Mouse (Mus musculus) left cerebral cortex, postnatal 14 days (tissue): ENCODE measurements around the gene Grpel1. TPM values are rescaled to one million over a fixed set of nuclear protein-coding genes. Genes with fewer than 3 reads are reported as not detected.
A peak's percentile ranks its signal among the peaks of the same experiment; 100 is the strongest.

Experiments used
- DNase-seq, 2 experiments: peaks; one replicate each; pipeline ENCODE4 v3.0.0; 2021 to 2022; ENCODE audit warnings: low spot score in 2 of 2, mixed read lengths in 1 of 2
- intact Hi-C: fragments of 180-260 bp; cut with DNase I; formaldehyde crosslinking; loops from one replicate; pipeline ENCODE4 v1.15.1; 2025
- long read RNA-seq, 2 experiments: library from polyadenylated mRNA; stranded (forward); transcript quantifications; one replicate each; pipeline ENCODE4 v2.0.0; 2021
- total RNA-seq, 2 experiments: library from RNA; stranded (reverse); gene quantifications; 2 replicates each; pipeline ENCODE4 v1.2.3; 2021

Grpel1 gene
- total RNA-seq: 10 to 100 TPM; 20.4 to 20.8 TPM
- long read RNA-seq, experiment 1, transcript Grpel1-201 (4 exons, 3,528 nt): major isoform, 83 of 88 reads
- long read RNA-seq, experiment 1, partial matches to known transcripts: 2 of 88 reads
- long read RNA-seq, experiment 1, other reads (novel, unspliced or antisense): 3 of 88 reads
- long read RNA-seq, experiment 2, transcript Grpel1-201 (4 exons, 3,528 nt): major isoform, 72 of 75 reads
- long read RNA-seq, experiment 2, partial matches to known transcripts: 2 of 75 reads
- long read RNA-seq, experiment 2, other reads (novel, unspliced or antisense): 1 of 75 reads

DNA sequence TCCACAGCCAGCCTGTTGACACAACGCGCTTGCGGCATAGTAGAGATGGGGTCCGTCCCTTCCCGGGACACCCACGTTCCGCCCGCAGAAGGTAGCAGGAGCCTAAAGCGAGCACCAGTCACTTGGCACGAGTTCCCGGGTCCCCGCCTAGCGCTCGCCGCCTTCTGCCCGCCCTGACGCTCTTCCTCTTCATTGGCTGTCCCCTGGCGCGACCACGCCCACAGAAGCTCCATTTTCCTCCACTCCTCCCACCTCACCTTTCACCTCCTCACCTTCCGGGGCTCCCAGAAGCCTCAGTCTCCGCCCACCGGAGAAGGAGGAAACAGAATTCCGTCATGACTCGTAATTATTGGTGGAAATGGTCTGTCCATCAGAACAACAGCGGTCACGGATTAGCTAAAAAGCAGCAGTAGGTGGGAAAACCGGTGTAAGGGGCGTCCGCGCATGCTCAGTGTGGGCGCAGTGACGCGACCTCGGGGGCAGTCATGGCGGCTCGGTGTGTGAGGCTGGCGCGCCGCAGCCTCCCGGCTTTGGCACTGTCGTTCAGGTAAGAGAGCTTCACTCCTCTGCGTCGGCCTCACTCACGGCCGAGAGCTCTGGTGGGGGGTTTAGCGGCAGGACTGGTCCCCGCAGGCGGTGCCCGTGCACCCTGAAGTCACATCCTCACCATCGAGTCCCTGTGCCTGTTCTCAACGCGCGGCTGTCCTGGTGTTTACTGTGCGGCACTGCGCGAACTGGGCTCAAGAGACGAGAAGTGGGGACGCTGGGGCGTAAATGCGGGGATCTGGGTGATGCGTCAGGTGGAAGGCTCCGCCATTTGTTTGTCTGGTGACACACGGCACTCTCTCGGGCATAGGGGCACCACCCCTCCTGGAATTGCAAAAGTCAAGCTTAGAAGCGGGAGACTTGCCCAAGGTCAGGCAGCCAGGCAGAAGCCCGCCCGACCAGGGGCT is at the start of gene Grpel1:
TSS of gene Grpel1 (plus strand) at position 290 of the 953 bp plus-strand sequence.
- intact Hi-C loops: loop anchor here (5.0 kb wide), 1 partner anchor 277 kb away; no protein-coding TSS in a partner anchor
- DNase-seq: peak; percentile 98 to 100

DNA sequence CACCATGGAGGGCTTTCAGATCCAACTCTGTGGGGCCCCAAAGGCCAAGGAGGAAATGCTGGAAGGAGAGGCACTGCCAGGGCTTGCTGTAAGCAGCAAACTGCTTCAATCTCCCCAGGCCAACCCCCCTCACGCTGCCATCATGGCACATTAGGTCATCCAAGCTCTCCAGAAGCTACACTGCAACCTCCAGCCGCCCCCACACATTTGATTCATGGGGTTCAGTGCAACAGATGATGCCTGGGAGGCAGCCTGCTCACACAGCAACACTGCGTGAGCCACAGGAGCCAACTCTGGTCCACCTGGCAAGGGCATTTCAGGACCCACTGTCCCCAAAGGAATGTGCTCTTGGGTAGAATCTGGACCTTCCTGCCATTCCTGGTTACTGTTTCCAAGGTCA is 44.9 kb upstream of the Grpel1 start:
- no peak for DNase-seq
- intact Hi-C loops: no loop called here

DNA sequence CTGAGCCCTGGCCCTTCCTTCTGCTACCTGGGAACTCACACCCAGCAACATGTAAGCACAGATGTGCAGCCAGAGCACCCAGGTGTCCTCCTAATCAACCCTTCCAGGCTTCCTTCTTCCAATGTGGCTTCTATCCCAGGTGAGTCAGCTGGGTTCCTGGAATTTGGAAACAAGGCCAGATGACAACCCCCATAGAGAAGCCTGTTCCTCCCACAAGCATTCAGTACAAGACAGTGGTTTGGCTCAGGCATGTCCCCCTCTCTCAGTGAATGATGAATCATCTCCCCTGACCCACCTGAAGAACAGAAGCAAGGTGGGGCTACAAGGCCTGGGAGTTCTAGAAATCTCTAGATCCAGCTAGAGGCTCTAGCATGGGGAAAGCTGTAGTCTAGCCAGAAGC is 42.1 kb upstream of the Grpel1 start:
- intact Hi-C loops: no loop called here
- no peak for DNase-seq

DNA sequence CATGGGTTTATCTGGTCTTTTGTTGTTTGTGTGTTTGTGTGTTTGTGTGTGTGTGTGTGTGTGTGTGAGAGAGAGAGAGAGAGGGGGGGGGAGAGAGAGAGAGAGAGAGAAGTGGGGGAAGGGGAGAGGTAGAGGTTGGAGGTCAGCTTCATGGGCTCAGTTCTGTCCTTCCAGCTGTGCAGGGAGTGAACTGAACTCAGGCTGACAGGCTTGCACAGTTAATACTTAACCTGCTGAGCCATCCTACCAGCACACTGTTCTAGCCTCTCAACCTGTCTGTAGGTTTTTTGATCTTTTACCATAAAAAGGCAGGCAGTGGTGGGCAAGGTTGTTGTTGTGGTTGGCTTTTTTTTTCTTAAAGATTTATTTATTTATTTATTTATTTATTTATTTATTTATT is 40.1 kb upstream of the Grpel1 start:
- DNase-seq: no peak
- intact Hi-C loops: no loop called here

DNA sequence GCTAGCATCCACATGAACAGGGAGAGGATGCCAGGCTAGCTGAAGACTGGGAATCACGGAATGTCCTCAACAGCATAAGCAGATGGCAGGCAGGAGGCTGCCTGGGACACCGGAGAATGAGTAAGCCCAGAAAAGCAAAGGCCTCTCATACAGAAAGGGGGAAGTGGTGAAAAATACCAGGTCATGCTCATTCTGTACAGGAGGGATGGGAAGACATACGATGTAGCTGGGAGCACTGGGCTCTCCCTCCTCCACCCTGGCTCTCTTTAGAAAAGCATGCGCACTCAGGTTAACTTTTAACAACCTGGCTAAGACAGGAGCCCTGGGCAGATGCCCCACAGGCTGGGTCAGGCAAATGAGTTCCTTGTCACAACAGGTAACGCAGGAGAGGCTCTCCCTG is 38.4 kb upstream of the Grpel1 start:
- peak; percentile 60 to 69 for DNase-seq
- intact Hi-C loops: no loop called here

DNA sequence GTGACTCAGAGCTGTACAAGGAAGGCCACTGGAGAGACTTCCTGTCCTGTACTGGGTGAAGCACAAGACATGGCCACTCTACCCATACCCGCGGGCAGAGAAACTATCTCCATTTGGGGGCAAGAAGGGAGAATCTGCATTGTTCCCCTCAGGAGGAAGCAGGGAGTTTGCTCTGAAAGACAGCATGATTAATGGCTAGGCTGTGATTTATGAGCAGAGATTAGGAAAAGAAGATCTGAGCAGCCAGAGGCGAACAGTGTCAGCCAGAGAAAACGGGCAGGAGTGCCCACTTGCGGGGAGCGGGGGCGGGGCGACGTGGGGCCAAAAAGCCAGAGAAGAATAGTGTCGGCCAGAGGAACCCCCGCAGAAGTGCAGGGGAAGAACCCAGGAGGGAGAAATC is 37.0 kb upstream of the Grpel1 start:
- intact Hi-C loops: no loop called here
- DNase-seq: no peak

DNA sequence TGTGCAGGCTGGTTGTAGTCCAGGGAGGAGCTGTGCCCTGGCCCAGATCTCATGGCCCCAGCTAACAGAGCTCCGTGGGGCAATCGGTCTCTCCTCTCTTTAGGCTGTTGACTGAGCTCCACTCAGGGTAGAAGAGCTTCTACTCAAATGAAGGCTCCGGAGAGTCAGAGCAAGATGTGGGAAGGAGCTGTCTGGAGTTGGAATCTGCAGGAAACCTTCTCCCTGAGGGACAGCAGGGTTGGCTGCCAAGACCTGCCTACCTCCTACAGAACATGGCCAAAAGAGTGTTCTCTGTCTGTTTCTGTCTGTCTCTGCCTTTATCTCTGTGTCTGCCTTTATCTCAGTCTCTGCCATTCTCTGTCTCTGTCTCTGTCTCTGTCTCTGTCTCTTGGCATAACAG is 35.2 kb upstream of the Grpel1 start:
- intact Hi-C loops: no loop called here

DNA sequence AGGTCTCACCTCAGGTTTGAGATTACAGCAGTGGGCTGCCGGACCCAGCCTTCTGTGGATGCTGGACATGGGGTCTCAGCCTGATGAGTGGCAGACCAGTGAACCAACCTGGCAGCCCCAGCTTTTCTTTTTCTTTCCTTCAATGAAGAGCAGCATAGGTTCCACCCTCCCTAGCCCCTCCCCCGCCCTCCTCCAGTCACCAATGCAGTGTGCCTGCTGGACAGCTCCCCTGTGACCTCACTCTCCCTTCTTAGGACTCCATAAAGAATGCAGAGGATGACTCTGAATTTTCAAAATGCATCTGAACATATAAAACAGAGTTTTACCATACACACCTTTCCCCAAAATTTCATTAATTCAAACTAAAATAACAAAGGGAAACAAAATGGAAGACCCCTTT is 33.1 kb upstream of the Grpel1 start:
- intact Hi-C loops: no loop called here
- DNase-seq: no peak

More for the DNA sequence above, 35.2 kb upstream of the Grpel1 start:
- DNase-seq: no peak

DNA sequence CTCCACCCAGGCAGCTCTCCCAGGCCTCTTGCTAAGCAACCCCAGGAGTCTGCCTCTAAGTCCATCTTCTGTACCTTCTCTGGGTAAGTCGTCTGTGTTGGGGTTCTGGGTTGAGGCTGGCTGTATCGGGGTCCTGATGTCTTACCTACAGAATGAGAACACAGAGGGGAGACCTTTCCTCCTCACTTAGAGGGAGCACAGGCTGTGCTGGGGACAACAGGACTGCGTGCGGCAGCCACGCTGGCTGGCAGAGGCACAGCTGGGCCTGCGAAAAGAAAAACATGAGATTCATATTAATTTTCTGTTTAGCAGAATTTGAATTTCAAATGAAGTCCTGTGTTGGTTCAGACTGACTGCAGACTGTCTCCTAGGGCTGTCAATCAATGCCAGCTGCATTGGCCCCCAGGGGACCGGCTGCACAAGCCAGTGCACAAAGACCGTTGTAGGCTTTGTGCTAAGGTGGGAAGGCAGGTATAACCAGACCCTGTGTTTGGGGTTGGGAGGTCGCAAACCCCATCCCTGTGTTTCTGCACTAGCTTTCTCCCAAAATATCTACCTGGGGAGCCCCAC is 30.3 kb upstream of the Grpel1 start:
- intact Hi-C loops: no loop called here
- DNase-seq: no peak

DNA sequence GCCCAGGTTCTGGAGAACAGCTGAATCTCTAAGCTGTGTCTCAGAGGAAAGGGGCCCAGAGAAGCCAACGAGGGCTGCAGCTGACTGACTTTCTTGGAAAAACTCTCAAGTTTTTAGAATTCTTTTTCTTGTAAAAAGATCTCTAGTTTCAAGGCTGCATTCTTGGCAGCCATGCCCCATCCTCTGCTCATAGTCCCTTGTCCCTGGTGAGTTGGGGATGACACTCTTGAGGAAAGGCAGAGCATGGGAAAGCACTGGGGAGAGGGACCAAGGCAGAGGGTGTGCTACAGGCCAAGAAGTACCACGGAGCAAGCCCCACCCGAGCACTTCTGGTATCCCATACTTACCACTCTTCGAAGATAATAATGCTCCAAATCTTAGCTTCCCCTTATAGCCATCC is 27.9 kb upstream of the Grpel1 start:
- intact Hi-C loops: no loop called here
- DNase-seq: no peak

DNA sequence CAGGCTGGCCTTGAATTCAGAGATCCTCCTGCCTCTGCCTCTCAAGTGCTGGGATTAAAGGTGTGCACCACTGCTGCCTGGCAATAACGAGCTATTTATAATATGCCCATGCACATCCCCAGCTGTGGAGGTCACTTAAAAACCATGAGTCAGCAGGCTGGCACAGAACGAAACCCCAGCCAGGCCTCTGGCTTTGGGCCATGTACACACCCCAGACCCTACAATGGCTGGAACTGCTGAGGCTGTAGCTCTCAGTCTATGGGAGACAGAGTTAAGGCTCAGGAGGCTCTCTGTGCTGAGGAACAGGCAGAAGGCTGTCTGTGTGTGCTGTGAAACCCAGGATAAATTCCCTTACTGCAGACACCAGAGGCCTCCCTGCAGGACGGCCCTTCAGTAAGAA is 24.1 kb upstream of the Grpel1 start:
- no peak for DNase-seq
- intact Hi-C loops: no loop called here

DNA sequence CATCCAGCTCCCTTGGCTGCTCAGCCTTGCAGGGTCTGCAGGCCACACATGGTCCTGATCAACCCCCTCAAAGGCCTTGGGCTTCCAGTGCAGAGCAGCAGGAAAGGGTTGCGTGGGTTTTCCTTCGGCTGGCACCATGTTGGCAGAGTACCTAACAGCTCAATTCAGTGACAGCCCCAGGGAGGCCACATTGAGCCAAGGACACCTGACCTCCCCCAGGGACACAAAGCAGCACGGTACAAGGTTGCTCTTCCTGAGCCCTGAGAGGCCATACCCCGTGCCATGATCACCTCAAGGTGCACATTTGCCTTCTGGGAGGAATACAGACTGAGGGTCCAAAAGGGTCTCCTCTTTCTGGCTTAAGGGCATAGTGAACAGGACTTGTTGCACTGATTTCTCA is 20.2 kb upstream of the Grpel1 start:
- intact Hi-C loops: no loop called here
- DNase-seq: no peak

DNA sequence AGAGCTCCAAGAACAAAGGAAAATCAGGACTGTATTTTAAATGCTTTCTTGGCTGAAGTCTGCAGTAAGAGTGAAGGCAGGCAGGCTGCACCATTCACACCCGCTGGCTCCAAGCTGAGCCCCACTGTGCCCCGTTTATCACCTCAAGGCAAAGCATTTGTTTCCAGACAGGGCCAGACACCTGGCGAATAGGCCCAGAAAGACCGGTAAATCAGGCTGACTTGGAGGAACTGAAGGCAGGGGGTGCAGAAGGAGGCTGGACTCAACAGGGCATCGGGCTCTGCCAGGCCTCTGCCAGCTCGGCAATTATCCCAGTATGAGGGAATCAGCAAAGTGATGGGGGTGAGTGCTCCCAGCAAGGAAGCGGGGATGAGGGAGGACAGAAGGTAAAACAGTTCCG is 19.8 kb upstream of the Grpel1 start:
- intact Hi-C loops: no loop called here
- no peak for DNase-seq

DNA sequence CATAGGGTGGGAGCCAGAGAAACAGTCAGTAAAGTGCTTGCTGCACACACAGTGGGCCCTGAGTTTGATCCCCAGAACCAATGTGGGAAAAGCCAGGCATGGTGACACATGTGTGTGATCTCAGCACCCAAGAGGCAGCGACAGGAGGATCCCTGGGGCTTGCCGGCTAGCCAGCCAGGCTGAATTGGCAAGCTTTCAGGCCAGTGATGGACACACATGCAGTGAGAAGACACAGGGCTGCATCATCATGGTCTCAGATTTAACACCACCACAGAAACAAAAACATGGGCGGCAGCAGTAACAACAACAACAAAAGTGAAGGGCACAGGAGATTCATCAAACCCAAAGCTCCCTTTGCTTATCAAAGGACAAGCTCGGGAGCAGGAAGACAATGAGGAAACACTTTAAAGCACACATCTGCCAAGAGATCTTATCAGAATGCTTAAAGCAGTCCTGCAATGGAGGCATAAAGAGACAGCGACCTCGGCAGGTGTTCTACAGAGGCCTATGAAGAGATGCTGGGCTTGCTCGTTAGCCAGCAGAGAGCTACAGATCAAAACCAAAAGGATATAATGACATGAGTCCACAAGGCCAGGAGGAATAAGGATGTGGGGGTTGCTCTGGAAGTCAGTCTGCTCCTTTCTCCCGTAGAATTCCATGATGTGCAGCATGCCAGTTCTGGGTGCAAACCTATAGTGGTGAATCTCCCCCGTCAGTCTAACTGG is 18.5 kb upstream of the Grpel1 start:
- no peak for DNase-seq
- intact Hi-C loops: no loop called here

DNA sequence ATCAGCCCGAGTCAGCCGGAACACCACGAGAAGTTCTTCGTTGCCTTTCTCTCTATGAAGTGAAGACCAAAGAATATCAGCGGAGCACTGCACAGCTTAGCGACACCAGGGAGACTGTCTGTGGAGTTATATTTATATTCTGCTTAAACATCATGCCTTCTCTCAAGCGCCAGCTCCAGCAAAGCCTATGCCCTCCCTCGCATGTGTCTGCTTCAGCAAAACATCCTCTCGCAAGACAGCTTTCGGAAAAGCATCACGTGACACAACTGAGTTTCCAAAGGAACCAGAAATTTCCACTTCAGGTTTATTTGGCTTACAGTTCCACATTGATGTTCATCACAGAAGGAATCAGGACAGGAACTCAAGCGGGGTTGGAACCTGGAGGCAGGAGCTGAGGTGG is 16.9 kb upstream of the Grpel1 start:
- DNase-seq: no peak
- intact Hi-C loops: no loop called here

DNA sequence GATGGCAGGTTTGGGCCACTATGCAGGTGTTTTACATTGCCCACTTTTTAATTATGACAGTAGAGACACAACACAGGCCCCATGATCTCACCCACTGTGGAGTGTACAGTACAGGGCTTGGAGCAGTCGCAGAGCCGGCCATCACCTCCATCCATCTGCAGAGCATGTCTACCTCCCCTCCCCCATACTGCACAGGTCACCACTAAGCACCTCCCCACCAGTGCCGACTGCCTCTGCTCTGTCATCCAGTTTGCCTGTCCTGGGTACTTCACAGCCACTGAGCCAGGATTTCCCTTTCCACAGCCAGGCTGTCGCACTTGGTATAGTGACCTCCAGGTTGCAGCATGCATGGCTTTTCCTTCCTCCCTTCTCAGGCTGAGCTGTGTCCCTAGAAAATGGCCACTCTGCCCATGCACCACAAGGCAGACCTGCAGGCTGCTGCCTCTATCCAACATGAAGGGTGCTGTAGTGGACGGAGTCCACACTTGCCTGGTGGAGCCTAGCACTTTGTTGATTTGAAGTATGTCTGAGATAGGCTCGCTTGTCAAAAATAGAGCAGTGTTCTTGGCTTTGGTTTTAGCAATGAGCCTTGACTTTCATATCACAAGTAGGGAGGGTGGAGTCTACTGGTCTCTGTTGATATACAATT is 15.0 kb upstream of the Grpel1 start:
- intact Hi-C loops: no loop called here
- DNase-seq: no peak

DNA sequence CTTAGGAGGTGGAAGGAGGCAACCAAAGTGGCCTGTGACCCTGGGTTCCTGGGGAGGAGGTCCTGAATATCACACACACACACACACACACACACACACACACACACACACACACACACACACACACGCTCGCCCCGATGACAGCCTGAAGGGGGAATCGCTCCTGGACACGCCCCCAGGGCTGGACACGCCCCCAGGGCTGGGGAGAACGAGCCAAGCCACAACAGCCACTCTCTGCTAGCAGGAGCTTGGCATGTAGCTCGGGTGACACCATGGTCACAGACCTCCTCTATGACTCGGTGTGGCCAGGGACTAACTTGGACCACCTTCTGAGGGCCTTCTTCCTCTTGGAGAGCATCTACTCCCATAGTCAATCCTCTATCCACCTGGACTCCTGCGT is 13.7 kb upstream of the Grpel1 start:
- intact Hi-C loops: no loop called here
- no peak for DNase-seq

DNA sequence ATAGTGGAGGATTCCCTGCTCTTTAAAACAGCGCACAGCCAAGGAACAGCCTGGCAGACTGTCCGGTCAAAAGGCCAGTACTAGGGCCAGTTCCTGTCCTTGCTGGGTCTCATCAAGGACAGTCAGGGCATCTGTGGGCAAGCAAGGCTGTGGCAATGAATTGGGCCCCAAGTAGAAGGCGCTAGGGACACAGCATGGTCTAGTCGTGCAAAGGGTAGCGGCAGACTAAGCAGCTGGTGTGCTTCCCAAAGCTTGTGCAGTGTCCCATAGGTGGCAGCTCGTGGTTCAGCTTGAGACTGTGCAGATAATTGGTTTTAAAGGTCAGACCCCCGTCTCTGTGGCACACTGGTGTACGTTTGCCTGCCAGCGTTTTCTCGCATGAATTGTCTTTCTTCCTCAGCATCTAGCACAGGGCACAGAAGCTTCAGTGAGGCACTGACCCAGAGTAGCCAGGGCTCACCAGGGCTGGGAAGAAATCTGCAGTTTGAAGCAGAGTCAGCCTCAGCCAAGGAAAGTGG is 12.9 kb upstream of the Grpel1 start:
- intact Hi-C loops: no loop called here
- no peak for DNase-seq

DNA sequence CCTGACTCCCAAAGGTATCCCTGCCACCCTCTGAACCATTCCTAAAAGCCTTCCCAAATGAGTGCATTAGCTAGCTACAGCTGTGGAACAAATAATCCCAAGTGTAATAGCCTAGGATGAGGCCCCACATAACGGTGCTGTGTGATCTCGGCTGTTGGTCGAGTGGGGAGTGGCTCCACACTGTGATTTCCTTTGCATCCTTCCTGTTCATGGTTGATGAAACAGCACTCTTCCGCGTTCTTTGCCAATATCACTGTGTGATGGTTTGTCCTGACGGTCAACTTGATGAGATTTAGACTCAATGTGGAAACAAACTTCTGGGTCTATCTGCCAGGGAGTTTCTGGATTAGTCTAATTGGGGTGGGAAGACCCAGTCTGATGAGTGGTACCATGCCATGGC is 12.0 kb upstream of the Grpel1 start:
- DNase-seq: no peak
- intact Hi-C loops: no loop called here
